Mouse (Mus musculus) hematopoietic stem cell, adult 5-6 weeks (primary cell): ENCODE data around the gene Arhgef33. TPM values are rescaled to one million over a fixed set of nuclear protein-coding genes. Genes with fewer than 3 reads are reported as not detected.
"Not testable (repeated sequence)": the region's sequence is repeated elsewhere in the genome, so short reads cannot be mapped to it uniquely, and the experiment has no call there.

ENCODE experiments used
- ATAC-seq, 2 experiments: fragments of 125-278 bp in 1 of 2; replicated peaks in 1 of 2; 2 replicates each; pipeline ENCODE4 v1.8.0; 2016 to 2017; ENCODE audit warnings: inconsistent platforms in 2 of 2, mild to moderate bottlenecking in 2 of 2, moderate number of reproducible peaks in 2 of 2, low read depth in 1 of 2, moderate TSS enrichment in 1 of 2; ENCODE audit not compliant: low FRiP score in 2 of 2, poor library complexity in 2 of 2, severe bottlenecking in 2 of 2, insufficient read depth in 1 of 2, low TSS enrichment in 1 of 2
- total RNA-seq: library from RNA; stranded (forward); fragments of 172-1452, 232-1000 nt; gene quantifications from 2 replicates; pipeline ENCODE4 v1.2.3, GENCODE M21; 2017

Gene Arhgef33
- total RNA-seq, result not detected in 2 replicates

DNA sequence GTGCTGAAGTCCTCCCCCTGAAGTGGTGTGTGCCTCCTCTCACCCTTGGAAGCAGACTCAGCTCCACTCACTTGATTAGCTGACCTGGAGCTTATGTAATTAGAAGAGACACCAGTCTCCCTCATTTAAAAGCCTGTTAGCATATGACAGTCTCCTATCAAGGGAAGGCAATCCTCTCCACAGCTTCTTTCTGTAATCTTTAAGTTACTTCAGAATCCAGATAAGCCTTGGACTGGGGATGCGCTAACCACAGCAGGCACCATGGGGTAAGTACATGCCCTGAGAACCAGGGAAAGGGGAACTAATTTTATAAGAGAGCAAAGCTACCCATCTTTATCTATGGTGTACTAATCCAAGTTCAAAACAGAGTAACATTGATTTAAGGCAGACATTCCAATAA, at the start of gene Arhgef33:
TSS of gene Arhgef33 (plus strand) at position 157 of the 400 bp plus-strand sequence.
- ATAC-seq, result no peak

DNA sequence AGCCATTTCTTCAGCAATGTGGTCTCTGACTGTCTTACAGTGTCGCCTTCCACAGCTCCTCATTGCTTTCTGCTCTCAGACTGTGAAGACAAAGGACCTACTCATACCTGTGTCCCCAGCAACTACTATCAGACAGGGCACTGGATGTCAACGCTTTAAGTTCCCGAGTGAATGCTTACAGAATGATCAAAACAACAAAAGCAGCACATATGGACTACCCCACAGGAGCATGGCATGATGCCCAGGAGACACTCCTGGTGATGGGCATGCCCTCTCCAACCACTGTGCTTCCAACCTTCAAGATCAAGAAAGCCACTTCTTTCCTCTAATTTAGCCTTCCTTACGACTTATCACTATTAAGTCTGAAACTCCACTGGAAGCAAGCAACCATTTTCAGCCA, 40.1 kb upstream of the Arhgef33 start:
- ATAC-seq, result no peak

DNA sequence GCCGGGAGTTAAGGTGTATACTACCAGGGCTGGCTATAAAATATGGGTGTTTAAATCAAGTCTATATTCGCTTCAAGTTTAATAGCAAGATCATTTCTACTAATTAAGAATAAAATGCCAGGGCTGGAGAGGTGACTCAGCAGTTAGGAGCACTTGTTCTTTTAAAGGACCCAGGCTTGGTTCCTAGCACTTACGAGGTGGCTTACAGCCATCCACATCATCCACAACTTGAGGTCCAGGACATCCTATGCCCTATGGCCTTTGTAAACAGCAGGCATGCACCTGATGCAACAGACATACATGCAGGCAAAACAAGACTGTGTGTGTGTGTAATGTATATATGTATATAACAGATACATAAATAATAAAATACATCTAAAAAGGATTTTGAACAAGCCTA, 39.1 kb upstream of the Arhgef33 start:
- ATAC-seq, result no peak

DNA sequence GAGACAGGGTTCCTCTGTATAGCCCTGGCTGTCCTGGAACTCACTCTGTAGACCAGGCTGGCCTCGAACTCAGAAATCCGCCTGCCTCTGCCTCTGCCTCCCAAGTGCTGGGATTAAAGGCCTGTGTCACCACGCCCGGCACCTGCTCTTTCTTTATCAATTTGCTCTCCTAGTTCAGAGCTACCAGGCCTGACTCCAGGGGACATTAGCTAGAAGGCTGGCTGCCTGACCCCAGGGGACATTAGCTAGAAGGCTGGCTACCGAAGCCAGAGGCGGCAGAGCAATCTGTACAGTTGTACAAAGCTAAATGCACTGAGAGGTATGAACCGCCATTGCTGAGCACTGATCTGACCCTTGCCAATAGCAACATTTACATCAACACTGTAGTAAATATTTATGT, 36.6 kb upstream of the Arhgef33 start:
- ATAC-seq, result not testable (repeated sequence)

DNA sequence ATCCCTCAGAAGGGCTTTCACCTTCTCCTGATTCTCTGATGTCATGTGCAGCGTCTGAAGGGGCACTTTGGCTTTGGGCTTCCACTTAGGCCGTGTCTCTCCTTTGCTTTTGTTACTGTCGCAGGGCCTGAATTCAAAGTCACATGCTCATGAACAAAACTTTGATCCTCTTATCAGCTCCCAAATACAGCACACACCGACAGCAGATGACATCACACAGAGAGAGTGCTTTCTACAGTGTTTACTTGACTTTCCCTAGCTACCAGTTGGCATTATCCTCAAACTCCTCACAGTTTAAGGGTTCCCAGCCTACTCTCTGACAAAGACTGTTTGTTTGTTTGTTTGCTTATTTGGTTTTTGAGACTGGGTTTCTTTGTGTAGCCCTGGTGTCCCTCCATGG, 29.0 kb upstream of the Arhgef33 start:
- no peak for ATAC-seq

DNA sequence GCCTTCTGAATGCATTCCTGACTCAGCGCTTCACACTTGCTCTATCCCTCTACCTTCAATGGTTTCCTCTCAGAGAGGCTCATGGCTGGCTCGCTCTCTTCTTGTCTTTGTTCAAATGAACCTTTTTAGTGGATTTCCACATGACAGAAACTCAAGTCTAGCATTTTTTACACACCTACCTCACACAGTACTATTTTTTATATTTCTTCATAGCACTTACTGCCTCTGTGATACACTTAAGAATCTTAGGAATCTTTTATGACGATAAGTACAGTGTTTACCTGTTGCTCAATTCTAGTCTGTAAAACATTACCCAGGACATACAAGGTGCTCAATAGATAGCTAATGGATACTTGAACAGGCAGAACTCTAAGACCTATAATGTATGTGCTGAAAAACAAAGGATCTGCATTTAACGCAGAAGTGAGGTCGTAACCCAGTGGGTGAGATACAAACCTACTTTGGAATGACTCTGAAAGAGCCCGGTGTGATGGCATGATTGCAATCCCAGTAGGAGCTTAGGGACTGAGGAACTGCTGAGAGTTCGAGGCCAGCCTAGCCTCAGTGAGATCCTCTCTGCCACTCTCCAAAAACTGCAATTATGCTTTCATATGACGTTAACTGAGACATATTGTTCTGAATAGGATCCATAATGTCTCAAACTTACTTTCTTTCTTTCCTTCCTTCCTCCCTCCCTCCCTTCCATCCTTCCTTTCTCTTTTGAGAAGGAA, 27.7 kb upstream of the Arhgef33 start:
- ATAC-seq, result no peak

DNA sequence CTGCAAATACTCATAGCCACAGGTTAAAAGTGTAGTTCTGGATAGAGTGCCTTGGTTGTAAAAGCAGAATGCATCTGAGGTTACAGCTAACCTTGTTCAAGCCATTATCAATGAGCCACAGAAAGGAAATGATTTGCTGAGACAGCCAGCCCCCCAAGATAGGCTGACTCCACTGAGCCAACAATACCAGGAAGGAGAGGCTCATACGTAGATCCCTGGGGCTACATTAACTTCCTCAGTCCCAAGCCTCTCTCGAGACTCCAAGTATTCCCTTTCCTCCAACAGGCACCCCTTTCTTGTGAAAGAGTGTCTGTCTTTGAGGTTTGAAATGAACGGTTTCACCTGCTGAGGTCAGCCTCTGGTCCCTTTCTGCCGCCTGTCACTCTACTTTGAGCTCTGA, 22.8 kb upstream of the Arhgef33 start:
- no peak for ATAC-seq

DNA sequence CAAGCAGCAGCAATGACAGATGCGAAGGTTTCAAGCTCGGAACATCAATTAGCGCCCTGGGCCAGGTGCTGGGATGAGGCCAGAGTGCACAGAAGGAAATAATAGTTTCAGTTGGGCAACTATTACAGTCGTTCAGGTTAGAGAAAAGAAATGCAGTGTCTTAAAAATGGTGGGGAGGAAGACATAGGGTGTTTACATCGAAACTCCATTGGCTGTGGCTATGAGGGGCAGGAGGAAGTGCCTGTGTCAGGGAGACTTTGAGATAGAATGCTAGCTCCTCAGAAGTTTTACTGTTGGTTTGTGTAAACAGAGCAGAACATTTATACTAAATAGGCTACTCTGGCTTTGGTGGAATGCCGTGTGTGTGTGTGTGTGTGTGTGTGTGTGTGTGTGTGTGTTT, 19.2 kb upstream of the Arhgef33 start:
- no peak for ATAC-seq

DNA sequence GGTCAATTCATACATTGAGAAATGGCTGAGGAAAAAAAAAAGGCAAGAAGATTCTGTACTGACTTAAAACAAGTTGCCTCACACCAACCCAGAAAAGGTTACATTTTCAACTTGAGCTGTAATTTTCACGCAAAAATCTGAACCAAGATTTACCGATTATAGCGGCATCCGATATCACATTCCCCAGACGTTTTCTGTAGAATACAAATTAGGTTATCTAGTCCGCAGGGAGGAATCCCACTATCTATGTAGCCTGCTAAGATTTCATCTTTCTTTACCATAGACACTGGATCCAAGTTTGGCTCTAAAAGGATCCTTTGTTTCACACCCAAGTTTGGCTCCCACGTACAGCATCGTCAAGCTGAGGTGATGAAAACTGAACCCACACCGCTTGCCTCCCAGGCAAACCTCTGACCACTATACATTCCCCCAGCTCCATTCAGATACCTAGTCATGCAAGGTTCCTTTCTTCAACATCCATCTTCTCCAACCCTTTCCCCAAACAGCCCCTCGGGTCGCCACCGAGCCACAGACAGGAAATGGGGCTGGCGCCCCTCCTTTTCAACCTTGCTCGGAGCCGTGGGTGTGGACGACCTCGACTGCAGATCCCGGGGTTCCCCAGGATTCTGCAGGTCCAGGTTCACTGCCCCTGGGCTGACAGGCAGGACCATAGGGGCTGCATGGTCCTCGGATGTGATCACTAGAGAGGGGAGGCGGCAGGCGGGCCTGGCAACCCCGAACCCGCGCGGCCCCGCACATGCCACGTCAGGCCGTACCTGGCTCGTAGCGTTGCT, 17.7 kb upstream of the Arhgef33 start:
- ATAC-seq, result peak in 1 of 2 experiments; percentile 36; a peak in 2 of 4 replicates

DNA sequence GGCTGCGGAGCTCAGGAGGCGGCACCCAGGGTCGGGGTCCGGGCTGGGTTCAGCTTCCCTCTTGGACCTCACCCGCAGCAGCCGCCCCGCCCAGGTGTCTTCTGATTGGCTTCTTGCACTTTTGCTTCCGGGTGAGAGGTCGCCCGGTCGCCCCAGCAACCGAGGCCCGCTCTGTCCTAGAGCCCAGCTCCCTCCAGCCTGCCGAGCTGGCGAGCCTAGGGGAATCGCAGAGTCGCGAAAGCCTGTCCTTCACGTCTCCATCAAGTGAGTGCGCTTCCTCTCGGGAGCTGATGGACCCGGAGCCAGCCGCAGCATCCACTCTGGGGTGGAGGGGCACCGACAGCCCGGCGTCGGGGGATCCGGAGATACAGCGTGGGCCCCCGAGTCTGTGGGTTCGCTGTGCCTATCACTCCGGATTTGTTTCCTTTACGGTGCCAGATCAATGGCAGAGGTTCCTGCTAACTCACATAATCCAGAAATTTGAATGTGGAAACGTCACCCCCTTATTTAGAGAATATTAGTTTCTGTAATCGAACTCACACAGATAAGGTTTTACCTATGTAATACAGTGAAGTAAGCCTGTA, 17.0 kb upstream of the Arhgef33 start, which contains the start of the genes Morn2 and Dhx57:
TSS of gene Morn2 (plus strand) at position 130 of the 584 bp plus-strand sequence.
TSS of gene Dhx57 (minus strand) at position 403 of the 584 bp plus-strand sequence.
- ATAC-seq, result peak; percentile 99

DNA sequence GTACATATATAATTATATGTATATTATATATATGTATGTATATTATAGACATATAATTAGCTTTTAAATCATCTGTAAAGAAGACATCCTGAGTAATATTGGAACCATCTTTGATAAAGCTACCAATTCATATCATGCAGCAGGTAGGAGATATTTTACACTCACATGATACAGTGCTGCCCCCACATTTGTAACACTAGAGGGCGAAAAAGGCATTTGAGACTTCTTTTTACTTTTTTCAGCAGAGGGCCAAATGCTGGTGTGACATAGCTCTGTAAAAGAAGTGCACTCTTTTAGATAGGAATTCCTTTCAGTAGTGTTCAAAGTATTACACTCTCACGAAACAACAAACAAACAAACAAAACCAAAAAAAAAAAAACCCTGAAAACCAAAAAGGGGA, 16.1 kb upstream of the Arhgef33 start:
- ATAC-seq, result peak; percentile 33 to 40; a peak in 2 of 4 replicates

DNA sequence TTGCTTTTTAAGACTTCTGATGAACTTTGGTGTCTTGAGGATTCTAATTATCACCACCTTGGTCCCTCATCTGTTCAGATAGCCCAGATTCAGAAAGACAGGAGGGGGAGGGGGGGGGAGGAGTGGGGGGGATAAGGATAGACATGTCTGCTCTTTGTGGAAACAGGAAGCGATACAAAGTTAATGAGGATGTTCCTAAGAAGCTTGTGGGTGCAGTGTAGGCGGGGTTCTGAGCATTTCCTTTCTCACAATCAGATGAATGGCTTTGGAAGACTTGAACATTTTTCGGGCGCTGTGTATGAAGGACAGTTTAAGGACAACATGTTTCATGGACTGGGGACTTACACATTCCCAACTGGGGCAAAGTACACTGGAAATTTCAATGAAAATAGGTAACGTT, 11.9 kb upstream of the Arhgef33 start:
- no peak for ATAC-seq

DNA sequence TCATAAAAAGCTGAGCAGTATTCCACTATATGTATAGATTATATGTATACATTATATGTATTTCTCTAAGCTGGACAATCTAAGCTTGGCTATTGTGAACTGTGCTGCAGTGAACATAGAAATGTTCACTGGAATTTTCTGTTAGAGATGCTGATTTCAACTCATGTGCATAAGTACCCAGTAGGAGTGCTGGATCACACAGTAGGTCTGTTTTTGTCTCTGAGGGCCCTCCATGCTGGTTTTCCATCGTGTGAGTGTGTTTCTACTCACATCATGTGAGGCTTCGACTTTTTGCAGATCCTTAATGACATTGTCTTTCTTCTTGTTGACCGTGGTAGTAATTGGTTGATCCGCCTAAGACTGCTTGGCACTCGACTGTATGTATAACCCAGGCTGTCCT, 8.4 kb upstream of the Arhgef33 start:
- ATAC-seq, result no peak

DNA sequence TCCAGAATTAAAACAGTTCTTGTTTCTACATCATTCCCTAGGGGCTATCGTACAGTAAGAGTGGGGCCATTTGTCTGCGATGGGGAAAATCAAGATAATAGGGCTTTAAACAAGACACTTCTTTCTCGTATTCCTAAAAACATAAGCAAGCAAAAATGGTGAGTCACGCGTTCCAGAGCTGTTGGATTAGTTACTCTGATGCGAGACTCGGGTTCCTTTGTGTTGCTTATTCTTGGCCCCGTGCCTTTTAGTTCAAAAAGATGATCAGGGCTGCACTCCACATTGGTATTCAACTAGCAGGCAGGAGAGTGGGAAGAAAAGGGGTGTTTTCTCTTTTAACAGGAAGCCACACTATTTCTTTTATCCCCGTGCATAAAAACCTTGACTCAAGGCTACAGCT, 4.6 kb downstream of the Arhgef33 start:
- no peak for ATAC-seq

DNA sequence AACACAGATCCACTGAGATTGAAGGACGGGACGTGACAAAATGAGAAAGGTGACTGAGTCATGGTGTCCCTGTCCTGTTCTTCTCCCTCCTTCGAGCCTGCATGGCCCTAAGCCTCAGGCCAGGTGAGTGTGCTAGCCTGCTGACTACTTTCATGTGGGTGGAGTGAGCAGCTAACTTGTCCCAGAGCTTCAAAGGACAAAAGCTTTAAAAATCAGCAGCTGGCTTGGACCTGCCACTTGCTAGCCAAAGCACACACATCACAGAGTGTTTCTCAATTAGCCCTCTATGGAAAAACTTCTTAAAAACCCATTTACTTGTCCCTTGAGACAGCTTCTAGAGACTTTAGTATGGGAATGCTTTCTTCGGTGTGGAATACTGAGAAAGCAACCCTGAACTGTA, 5.2 kb downstream of the Arhgef33 start:
- no peak for ATAC-seq

DNA sequence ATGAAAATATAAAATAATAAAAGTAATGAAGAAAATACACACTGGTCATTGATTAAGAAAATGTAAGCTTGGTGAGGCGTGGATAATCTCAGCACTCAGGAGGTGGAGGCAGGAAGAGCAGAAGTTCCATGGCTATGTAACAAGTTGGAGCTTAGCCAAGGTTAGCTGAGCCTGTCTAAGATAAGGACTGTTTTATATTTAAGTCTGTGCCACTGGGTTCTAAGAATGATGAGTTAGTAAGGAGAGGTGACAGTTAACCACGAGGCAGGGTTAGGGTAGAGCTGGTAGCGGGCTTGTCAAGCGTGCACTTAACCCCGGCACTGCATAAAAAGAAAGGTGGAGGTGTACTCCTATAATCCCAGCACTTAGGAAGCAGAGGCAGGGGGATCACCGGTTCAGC, 15.0 kb downstream of the Arhgef33 start:
- no peak for ATAC-seq

DNA sequence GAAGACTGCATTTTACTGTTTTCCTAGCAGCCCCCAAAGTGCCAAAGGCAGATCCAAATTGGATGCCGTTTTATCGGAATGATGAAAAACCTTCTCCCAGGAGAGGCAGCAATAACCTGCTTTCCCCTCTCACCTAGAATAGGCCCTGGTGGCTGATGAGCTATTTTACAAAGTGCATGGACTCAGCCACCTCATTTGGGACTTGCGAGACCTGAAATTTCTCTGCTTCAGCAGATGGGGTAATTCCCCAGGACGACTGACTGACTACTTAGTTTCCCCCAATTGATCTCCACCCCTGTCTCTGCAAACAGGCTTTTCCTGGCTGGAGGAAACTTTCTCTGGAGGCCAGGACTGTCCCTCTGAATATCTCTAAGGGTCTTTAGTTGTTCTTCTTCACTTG, 15.8 kb downstream of the Arhgef33 start:
- no peak for ATAC-seq

DNA sequence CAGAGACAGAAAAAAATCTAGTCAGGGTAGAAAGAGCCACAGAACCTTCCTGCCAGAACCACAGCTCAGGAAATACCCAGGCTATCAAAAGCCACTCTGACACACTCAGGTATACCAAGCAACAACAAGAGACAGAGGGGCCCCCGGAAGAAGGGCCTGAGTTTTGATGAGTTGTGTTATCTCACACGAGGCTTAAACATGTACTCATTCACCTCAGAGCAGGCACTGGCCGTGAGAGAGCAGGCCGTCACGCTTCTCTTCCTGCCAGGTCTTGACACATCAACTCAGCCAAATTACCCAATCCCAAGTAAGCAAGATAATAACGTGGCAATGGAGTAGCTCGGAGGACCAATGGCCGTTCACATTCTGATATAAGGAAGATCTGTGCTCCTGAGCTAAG, 16.5 kb downstream of the Arhgef33 start:
- ATAC-seq, result peak; percentile 43 to 58
